Mouse (Mus musculus) CH12.LX (cell line): Measurements from ENCODE around the gene Pheta1. TPM values are rescaled to one million over a fixed set of nuclear protein-coding genes. Genes with fewer than 3 reads are reported as not detected.

Experiments
- DNase-seq: peaks from one replicate; pipeline ENCODE4 v3.0.0-alpha.2; 2013; ENCODE audit errors: extremely low read depth
- H3K27ac ChIP-seq: 2 replicates; pipeline ENCODE4 v1.5.1; 2012; ENCODE audit warnings: low read depth, mild to moderate bottlenecking, control low read depth, moderate library complexity; ENCODE audit not compliant: insufficient read depth
- H3K27me3 ChIP-seq: replicated peaks from 2 replicates; pipeline ENCODE3; 2012; ENCODE audit warnings: inconsistent platforms
- H3K36me3 ChIP-seq, 2 experiments: replicated peaks in 1 of 2; 2 replicates each; pipeline versions ENCODE3 to v1.6.1; 2012; ENCODE audit warnings: inconsistent platforms in 1 of 2, low read length in 1 of 2, mild to moderate bottlenecking in 1 of 2, mixed read lengths in 1 of 2, moderate library complexity in 1 of 2; ENCODE audit not compliant: control insufficient read depth in 1 of 2, insufficient read depth in 1 of 2
- H3K4me1 ChIP-seq, 2 experiments: 2 replicates each; pipeline ENCODE4 v1.6.1; 2012; ENCODE audit warnings: inconsistent platforms in 1 of 2, moderate library complexity in 1 of 2; ENCODE audit not compliant: insufficient read depth in 2 of 2, control insufficient read depth in 1 of 2
- H3K4me2 ChIP-seq: 2 replicates; pipeline ENCODE4 v1.6.1; 2012; ENCODE audit warnings: low read depth, mild to moderate bottlenecking, control low read depth; ENCODE audit not compliant: poor library complexity, insufficient read depth, severe bottlenecking
- H3K4me3 ChIP-seq, 3 experiments: fragments of 150-350 bp in 1 of 3; sonication (generic) in 1 of 3; replicated peaks in 1 of 3; 2 replicates each; pipeline versions ENCODE3 to v1.5.1; 2011 to 2012; ENCODE audit warnings: low read depth in 2 of 3, low read length in 2 of 3, mild to moderate bottlenecking in 2 of 3, moderate library complexity in 2 of 3, control low read depth in 1 of 3, improper control_type of control experiment in 1 of 3, inconsistent platforms in 1 of 3, mixed read lengths in 1 of 3; ENCODE audit not compliant: poor library complexity in 1 of 3
- H3K79me2 ChIP-seq: replicated peaks from 2 replicates; pipeline ENCODE4 v1.6.1; 2012; ENCODE audit warnings: mild to moderate bottlenecking, moderate library complexity; ENCODE audit not compliant: control insufficient read depth, poor library complexity, insufficient read depth, severe bottlenecking; ENCODE audit errors: extremely low read depth
- H3K9ac ChIP-seq: 2 replicates; pipeline ENCODE4 v1.6.1; 2012; ENCODE audit warnings: low read depth, mild to moderate bottlenecking, control low read depth, moderate library complexity; ENCODE audit not compliant: insufficient read depth
- H3K9me3 ChIP-seq: replicated peaks from 2 replicates; pipeline ENCODE3; 2012; ENCODE audit warnings: low read length, inconsistent platforms, mixed read lengths
- BHLHE40 ChIP-seq: IDR thresholded peaks from 2 replicates; pipeline ENCODE4 v1.6.1; 2011; ENCODE audit warnings: mild to moderate bottlenecking, low read depth, low read length, improper control_type of control experiment
- CHD1 ChIP-seq: IDR thresholded peaks from 2 replicates; pipeline ENCODE4 v1.6.1; 2012; ENCODE audit warnings: low read depth, low read length, improper control_type of control experiment, inconsistent platforms
- CTCF ChIP-seq, 2 experiments: IDR thresholded peaks in 1 of 2; conservative IDR thresholded peaks in 1 of 2; 2 replicates each; pipeline ENCODE4 v1.5.1; 2011 to 2012; ENCODE audit warnings: low read depth in 2 of 2, low read length in 2 of 2, improper control_type of control experiment in 1 of 2, inconsistent platforms in 1 of 2, mild to moderate bottlenecking in 1 of 2, moderate library complexity in 1 of 2
- E2F4 ChIP-seq: IDR thresholded peaks from 2 replicates; pipeline ENCODE4 v1.6.1; 2011; ENCODE audit warnings: low read depth, low read length, improper control_type of control experiment; ENCODE audit not compliant: insufficient replicate concordance
- ELF1 ChIP-seq: IDR thresholded peaks from 2 replicates; pipeline ENCODE4 v1.6.1; 2014; ENCODE audit warnings: low read depth, mild to moderate bottlenecking, inconsistent platforms, low read length, improper control_type of control experiment
- ETS1 ChIP-seq: conservative IDR thresholded peaks from 2 replicates; pipeline ENCODE4 v1.6.1; 2012; ENCODE audit warnings: low read depth, mild to moderate bottlenecking, inconsistent platforms, low read length, improper control_type of control experiment, moderate library complexity
- GABPA ChIP-seq: IDR thresholded peaks from 2 replicates; pipeline ENCODE4 v1.6.1; 2012; ENCODE audit warnings: low read depth, low read length, improper control_type of control experiment, inconsistent platforms; ENCODE audit not compliant: insufficient replicate concordance
- IRF4 ChIP-seq: IDR thresholded peaks from 2 replicates; pipeline ENCODE4 v1.6.1; 2014; ENCODE audit warnings: low read depth, mild to moderate bottlenecking, inconsistent platforms, low read length, improper control_type of control experiment
- JUN ChIP-seq: IDR thresholded peaks from 2 replicates; pipeline ENCODE4 v1.6.1; 2011; ENCODE audit warnings: low read depth, mild to moderate bottlenecking, low read length, improper control_type of control experiment, moderate library complexity; ENCODE audit not compliant: insufficient read depth
- JUND ChIP-seq: conservative IDR thresholded peaks from 2 replicates; pipeline ENCODE4 v1.6.1; 2011; ENCODE audit warnings: low read depth, low read length, improper control_type of control experiment
- KAT2A ChIP-seq: IDR thresholded peaks from 2 replicates; pipeline ENCODE4 v1.6.1; 2012; ENCODE audit warnings: low read length, improper control_type of control experiment, inconsistent platforms; ENCODE audit not compliant: insufficient replicate concordance
- MAFK ChIP-seq: IDR thresholded peaks from 2 replicates; pipeline ENCODE4 v1.6.1; 2011; ENCODE audit warnings: low read length, improper control_type of control experiment; ENCODE audit not compliant: insufficient replicate concordance
- MXI1 ChIP-seq: IDR thresholded peaks from 2 replicates; pipeline ENCODE4 v1.6.1; 2011; ENCODE audit warnings: mild to moderate bottlenecking, low read depth, low read length, improper control_type of control experiment
- MYC ChIP-seq: IDR thresholded peaks from 2 replicates; pipeline ENCODE4 v1.6.1; 2011; ENCODE audit warnings: low read depth, mild to moderate bottlenecking, improper control_type of control experiment, low read length
- NELFE ChIP-seq: IDR thresholded peaks from 2 replicates; pipeline ENCODE4 v1.6.1; 2011; ENCODE audit warnings: low read depth, low read length, improper control_type of control experiment
- PAX5 ChIP-seq: IDR thresholded peaks from 2 replicates; pipeline ENCODE4 v1.6.1; 2012; ENCODE audit warnings: low read length, inconsistent platforms, mixed read lengths
- RAD21 ChIP-seq: IDR thresholded peaks from 2 replicates; pipeline ENCODE4 v1.6.1; 2011; ENCODE audit warnings: low read depth, mild to moderate bottlenecking, low read length, improper control_type of control experiment, moderate library complexity
- RCOR1 ChIP-seq: conservative IDR thresholded peaks from 2 replicates; pipeline ENCODE4 v1.6.1; 2012; ENCODE audit warnings: low read depth, mild to moderate bottlenecking, inconsistent platforms, low read length, improper control_type of control experiment
- SIN3A ChIP-seq: IDR thresholded peaks from 2 replicates; pipeline ENCODE4 v1.6.1; 2012; ENCODE audit warnings: low read length, improper control_type of control experiment, inconsistent platforms
- SMC3 ChIP-seq: IDR thresholded peaks from 2 replicates; pipeline ENCODE4 v1.6.1; 2011; ENCODE audit warnings: low read depth, low read length, improper control_type of control experiment
- TCF12 ChIP-seq: IDR thresholded peaks from 2 replicates; pipeline ENCODE4 v1.6.1; 2014; ENCODE audit warnings: low read depth, mild to moderate bottlenecking, inconsistent platforms, low read length, improper control_type of control experiment
- UBTF ChIP-seq: IDR thresholded peaks from 2 replicates; pipeline ENCODE4 v1.6.1; 2012; ENCODE audit warnings: low read depth, mild to moderate bottlenecking, inconsistent platforms, low read length, improper control_type of control experiment, moderate library complexity
- USF1 ChIP-seq: IDR thresholded peaks from 2 replicates; pipeline ENCODE4 v1.6.1; 2014; ENCODE audit warnings: low read depth, mild to moderate bottlenecking, inconsistent platforms, low read length, improper control_type of control experiment
- USF2 ChIP-seq: conservative IDR thresholded peaks from 2 replicates; pipeline ENCODE4 v1.6.1; 2011; ENCODE audit warnings: low read depth, low read length, improper control_type of control experiment
- ZC3H11A ChIP-seq: IDR thresholded peaks from 2 replicates; pipeline ENCODE4 v1.6.1; 2012; ENCODE audit warnings: low read depth, mild to moderate bottlenecking, inconsistent platforms, low read length, improper control_type of control experiment
- ZKSCAN1 ChIP-seq: IDR thresholded peaks from 2 replicates; pipeline ENCODE4 v1.6.1; 2012; ENCODE audit warnings: low read depth, inconsistent platforms, low read length, improper control_type of control experiment, borderline replicate concordance
- dilution Hi-C: fragments of 300-500 bp; cut with MboI; formaldehyde crosslinking; loops from 2 replicates; pipeline ENCODE4 v1.14.3; 2020; ENCODE audit warnings: low sequenced_read_pairs; ENCODE audit not compliant: extremely low pct_unique_long_range_greater_than_20kb, extremely low pct_ligation_motif_present
- in situ Hi-C: fragments of 300-500 bp; cut with MboI; formaldehyde crosslinking; loops from 3 replicates; pipeline ENCODE4 v1.14.3; 2019; ENCODE audit warnings: low sequenced_read_pairs, low pct_ligation_motif_present, low pct_unique_long_range_greater_than_20kb, mixed read lengths
- polyA plus RNA-seq: library from polyadenylated mRNA; unstranded; fragments of >175 nt; gene quantifications from 2 replicates; pipeline ENCODE4 v1.2.1, GENCODE M21; 2012; ENCODE audit warnings: low read depth; ENCODE audit not compliant: insufficient read length
- total RNA-seq, 2 experiments: library from RNA; depleted of rRNA; stranded (reverse); fragments of 300-350 nt in 1 of 2; fragments of >200 nt in 1 of 2; gene quantifications; 2 replicates each; pipeline ENCODE4 v1.2.3; 2012 to 2014

Gene Pheta1
- total and polyA plus RNA-seq, 3 experiments: 1.4 to 4.5 (median 2.0) TPM

GRCm38 (mm10) chr5:121820657-121821056, 28.1 kb upstream of the Pheta1 start:
- Histone ChIP-seq H3K27me3 (no peaks in the 10 kb centered on the region), H3K9me3 (no peaks in the 10 kb centered on the region), H3K27ac (no peak overlapping the region), H3K4me2 (no peak overlapping the region), H3K36me3 (peaks cover 92 to 100% of the 10 kb centered on the region in 2 experiments), H3K4me1 (peaks cover 20 to 50% of the 10 kb centered on the region in 2 experiments), H3K4me3 (no peak overlapping the region), H3K9ac (no peak overlapping the region), H3K79me2 (peaks cover 46% of the 10 kb centered on the region)
- no peak for DNase-seq
- TF ChIP-seq NELFE: no peak
- TF ChIP-seq JUND: no peak
- TF ChIP-seq ZKSCAN1: no peak
- TF ChIP-seq PAX5: no peak
- TF ChIP-seq BHLHE40: no peak
- no peak for TF ChIP-seq IRF4
- no peak for TF ChIP-seq JUN
- TF ChIP-seq RCOR1: no peak
- TF ChIP-seq KAT2A: no peak
- no peak for TF ChIP-seq MXI1
- no peak for TF ChIP-seq CTCF (conservative IDR thresholded peaks at IDR 0.05 in 1 of 2, IDR thresholded peaks at IDR 0.05 in 1 of 2; ENCODE audit: low read depth in 2 of 2, low read length in 2 of 2)
- TF ChIP-seq TCF12: no peak
- TF ChIP-seq ZC3H11A: no peak
- no peak for TF ChIP-seq SMC3
- TF ChIP-seq ELF1: no peak
- TF ChIP-seq RAD21: no peak
- in situ Hi-C loops: no loop called here
- dilution Hi-C loops: no loop called here

GRCm38 (mm10) chr5:121821116-121821515, 27.7 kb upstream of the Pheta1 start:
- Histone ChIP-seq H3K27ac (no peak overlapping the region), H3K27me3 (no peaks in the 10 kb centered on the region)
- no peak for DNase-seq
- in situ Hi-C loops: no loop called here
- TF ChIP-seq BHLHE40 (no peak), ETS1 (no peak), E2F4 (no peak), SIN3A (no peak), CHD1 (no peak), NELFE (no peak), GABPA (no peak), CTCF (conservative IDR thresholded peaks at IDR 0.05 in 1 of 2, IDR thresholded peaks at IDR 0.05 in 1 of 2; ENCODE audit: low read depth in 2 of 2, low read length in 2 of 2) (no peak), USF2 (no peak), MAFK (no peak), MYC (no peak), UBTF (no peak), USF1 (no peak)
- TF ChIP-seq, all 38 proteins: peak for 0
- Histone ChIP-seq H3K4me3 (no peak overlapping the region), H3K4me2 (no peak overlapping the region), H3K79me2 (peaks cover 51% of the 10 kb centered on the region), H3K4me1 (peaks cover 20 to 54% of the 10 kb centered on the region in 2 experiments), H3K9ac (no peak overlapping the region), H3K9me3 (no peaks in the 10 kb centered on the region), H3K36me3 (peaks cover 92 to 100% of the 10 kb centered on the region in 2 experiments)
- dilution Hi-C loops: no loop called here
